Mouse (Mus musculus) kidney, adult 2 months (tissue): ENCODE results near the gene Cdon.

Experiments used
- CTCF ChIP-seq: fragments of 200-500 bp; conservative IDR thresholded peaks from 2 replicates; pipeline ENCODE4 v1.5.1; 2011; ENCODE audit warnings: low read depth, mild to moderate bottlenecking, control low read depth, low read length, moderate library complexity, mixed read lengths; ENCODE audit not compliant: insufficient read depth, insufficient read length
- POLR2A ChIP-seq: fragments of 200-500 bp; IDR thresholded peaks from one replicate; pipeline ENCODE4 v1.6.1; 2011; ENCODE audit warnings: low read depth, low read length, control low read depth

- TF ChIP-seq POLR2A (no peak), CTCF (no peak)
Measured at GRCm38 (mm10) chr9:35468913-35469312, 48.0 kb downstream of the Cdon start.
